Mouse (Mus musculus) T-helper 2 cell (primary cell): ENCODE data around the gene Psmd13.

Source experiments
- in situ Hi-C: fragments of 300-600 bp; cut with MboI, MseI; formaldehyde crosslinking; loops from one replicate; pipeline ENCODE4 v1.15.1; 2025; ENCODE audit warnings: high pct_unique_total_duplicates

Gene Psmd13

DNA sequence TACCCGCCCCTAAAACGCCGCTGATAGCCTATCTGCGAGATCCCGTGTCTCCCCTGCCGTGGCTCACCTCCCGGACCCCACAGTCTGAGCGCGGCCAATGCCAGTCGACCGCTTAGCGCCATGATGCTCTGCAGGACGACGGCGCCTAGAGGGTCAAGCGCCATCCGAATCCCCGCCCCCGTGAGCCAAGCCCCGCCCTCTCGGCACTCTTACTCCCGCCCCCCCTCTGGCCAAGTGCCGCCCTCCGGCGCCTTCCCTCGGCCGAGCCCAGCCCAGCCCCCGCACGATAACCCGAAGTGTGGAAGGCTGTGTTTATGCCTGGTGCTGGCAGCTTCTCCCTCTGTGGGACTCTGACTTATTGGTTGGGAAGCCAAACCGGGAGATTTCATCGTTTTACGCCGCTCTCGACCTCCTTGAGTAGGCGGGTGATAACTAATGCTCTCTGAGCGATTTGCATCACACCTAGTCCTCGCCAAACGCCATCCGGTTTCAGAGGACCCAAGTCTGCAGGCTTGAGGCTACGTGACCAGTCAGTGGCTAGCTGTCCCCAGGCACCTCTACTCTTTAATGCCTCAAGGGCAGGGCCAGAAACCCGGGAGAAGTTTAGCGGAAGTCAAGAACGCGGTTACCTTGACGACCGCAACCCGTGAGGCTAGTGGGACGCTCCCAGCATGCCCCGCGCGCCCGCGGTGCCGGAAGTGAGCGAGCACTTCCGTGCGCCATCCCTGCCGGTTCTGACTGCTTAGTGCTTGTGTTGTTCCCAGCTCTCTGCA is at the start of gene Psmd13, which contains the start of gene Sirt3:
Gene Psmd13, plus strand, starts transcription at position 273 of the 773 bp plus-strand sequence.
Gene Sirt3, minus strand, starts transcription at position 614 of the 773 bp plus-strand sequence.
- in situ Hi-C loops = no loop called here

DNA sequence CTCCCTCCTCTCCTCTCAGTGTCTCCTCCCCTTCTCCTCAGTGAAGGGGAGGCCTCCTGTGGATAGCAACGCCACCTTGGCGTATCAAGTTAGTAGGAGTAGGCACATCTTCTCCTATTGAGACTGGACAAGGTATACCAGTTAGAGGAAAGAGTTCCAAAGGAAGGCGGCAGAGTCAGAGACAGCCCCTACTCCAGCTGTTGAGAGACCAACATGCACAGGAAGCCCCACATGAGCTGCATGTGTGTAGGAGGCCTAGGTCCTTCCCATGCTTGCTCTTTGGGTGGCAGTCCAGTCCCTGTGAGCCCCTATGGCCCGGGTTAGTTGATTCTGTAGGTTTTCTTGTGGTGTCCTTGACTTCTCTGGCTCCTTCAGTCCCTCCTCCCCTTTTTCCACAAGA is 48.4 kb upstream of the Psmd13 start:
- in situ Hi-C loops = no loop called here

GRCm38 (mm10) chr7:140834968-140835757 is 46.6 kb upstream of the Psmd13 start, which contains the start of gene Urah:
Urah (plus strand) TSS chr7:140835018.
- in situ Hi-C loops = no loop called here

DNA sequence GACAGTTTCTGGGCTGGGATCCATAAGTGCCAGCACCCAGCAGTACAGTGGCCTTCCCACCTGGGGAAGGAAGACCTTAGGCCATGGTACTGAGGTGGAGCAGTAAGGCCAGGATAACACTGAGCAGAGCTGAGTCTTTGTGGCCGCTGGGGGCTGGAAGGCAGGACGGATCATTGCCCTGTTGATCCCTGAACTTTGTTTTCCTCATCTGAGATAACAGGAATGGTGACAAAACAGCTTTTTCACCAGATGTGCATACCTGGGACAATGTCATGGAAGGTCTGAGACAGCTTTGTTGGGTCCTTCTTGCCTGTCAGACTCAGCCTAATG is 46.0 kb upstream of the Psmd13 start:
- in situ Hi-C loops = no loop called here

- in situ Hi-C loops = no loop called here
Measured at GRCm38 (mm10) chr7:140836243-140837115, 45.3 kb upstream of the Psmd13 start.

DNA sequence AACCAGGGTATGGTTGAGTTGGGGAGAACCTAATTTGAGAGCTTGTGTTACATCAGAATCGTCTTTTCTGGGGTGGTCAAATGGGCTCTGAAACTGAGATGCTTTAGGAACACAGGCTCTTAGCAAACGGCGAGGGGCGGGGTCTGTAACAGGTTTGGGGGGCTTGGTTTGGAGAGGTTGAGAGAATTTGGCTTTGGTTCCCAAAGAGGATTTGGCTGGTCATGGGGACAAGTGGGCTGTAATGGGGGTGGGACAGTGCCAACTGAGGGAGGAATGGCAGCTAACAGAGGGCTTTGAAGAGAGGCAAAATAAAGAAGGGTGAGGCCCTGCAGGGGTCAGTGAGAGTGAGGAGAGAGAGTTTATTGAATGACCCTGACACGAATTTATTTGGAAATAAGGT is 42.2 kb upstream of the Psmd13 start:
- in situ Hi-C loops = no loop called here

- in situ Hi-C loops = loop anchor here (5.0 kb wide), 2 partner anchors 61 to 341 kb away; partner anchors contain the start of gene Cox8b
Measured at GRCm38 (mm10) chr7:140840750-140841735, 40.7 kb upstream of the Psmd13 start.

- in situ Hi-C loops = loop anchor here (5.0 kb wide), 2 partner anchors 58 to 338 kb away; partner anchors contain the start of gene Cox8b
Measured at GRCm38 (mm10) chr7:140843806-140844205, 38.0 kb upstream of the Psmd13 start.

GRCm38 (mm10) chr7:140844905-140845665 is 36.7 kb upstream of the Psmd13 start, which contains the start of gene Scgb1c1:
Scgb1c1 (plus strand) TSS chr7:140845547.
- in situ Hi-C loops = loop anchor here (5.0 kb wide), 3 partner anchors 57 to 337 kb away; partner anchors contain the start of gene Cox8b

DNA sequence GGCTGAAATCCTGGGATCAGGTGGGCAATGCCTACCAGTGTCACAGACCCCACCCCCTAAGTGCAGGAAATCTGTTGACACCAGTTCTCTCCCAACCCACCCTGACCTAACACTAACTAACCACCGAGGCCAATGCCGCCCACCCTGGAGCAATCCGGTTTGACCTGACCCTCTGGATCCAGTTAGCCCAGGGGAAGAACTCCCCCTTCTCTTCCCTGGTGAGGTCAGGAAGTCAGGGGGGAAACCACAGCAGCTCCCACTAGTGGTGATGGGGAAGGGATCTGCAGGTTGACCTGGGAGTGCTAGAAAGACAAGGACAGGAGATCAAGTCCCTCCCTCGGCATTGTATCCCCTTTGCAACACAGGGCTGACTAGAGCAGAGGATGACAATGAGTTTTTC is 36.1 kb upstream of the Psmd13 start:
- in situ Hi-C loops = loop anchor here (5.0 kb wide), 1 partner anchor 207 kb away; no protein-coding TSS in a partner anchor

GRCm38 (mm10) chr7:140846676-140847075 is 35.1 kb upstream of the Psmd13 start:
- in situ Hi-C loops = loop anchor here (5.0 kb wide), 1 partner anchor 206 kb away; no protein-coding TSS in a partner anchor

DNA sequence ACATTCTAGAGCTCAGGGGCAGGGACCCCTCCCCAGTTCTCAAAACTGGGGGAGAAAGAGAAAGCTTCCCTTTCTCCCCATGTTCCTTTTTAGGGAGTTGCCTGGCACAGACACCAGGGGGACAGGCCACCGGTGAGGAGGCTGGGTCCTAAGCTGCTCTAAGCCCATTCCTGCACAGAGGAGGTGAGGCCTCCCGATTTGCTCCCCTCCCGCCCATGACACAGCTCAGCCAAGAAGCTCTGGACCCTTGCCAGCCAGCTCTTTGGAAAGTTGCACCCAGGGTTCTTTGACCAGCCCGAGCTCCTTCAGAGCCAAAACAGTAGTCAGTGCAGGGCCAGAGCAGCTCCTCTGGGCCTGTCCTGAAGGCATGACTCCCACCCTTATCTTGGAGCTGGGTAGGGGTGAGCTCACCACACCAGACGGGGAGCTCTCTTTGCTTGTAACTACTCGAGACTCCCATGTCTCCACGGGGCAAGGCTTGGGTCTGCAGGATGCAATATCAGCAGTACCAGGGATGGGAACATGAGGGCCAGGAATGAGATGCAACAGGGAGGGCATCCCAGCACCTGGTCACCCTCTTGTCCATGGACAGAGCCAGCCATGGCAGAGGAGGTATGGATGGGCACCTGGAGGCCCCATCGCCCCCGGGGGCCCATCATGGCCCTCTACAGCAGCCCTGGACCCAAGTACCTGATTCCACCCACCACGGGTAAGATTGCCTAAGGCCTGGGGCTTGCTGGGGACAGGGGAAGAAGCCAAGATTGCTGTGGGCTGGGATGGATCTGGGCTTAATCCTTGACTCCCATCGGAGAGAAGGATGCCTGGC is 33.8 kb upstream of the Psmd13 start, which contains the start of gene Odf3:
Gene Odf3, plus strand, starts transcription at position 51 of the 826 bp plus-strand sequence.
- in situ Hi-C loops = loop anchor here (5.0 kb wide), 1 partner anchor 204 kb away; no protein-coding TSS in a partner anchor

DNA sequence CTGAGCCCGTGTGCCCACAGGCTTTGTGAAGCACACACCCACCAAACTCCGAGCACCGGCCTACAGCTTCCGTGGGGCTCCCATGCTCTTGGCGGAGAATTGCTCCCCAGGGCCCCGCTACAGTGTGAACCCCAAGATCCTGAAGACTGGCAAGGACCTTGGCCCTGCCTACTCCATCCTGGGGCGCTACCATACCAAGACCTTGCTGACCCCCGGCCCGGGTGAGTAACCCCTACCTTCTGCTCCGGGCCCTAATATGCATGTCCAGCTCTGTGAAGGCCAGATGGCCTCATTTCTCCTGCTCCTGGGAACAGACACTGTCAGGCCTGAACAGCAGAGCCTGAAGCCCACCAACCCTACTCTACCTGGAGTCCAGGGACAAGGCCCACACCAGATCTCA is 33.2 kb upstream of the Psmd13 start:
- in situ Hi-C loops = loop anchor here (5.0 kb wide), 1 partner anchor 204 kb away; no protein-coding TSS in a partner anchor

DNA sequence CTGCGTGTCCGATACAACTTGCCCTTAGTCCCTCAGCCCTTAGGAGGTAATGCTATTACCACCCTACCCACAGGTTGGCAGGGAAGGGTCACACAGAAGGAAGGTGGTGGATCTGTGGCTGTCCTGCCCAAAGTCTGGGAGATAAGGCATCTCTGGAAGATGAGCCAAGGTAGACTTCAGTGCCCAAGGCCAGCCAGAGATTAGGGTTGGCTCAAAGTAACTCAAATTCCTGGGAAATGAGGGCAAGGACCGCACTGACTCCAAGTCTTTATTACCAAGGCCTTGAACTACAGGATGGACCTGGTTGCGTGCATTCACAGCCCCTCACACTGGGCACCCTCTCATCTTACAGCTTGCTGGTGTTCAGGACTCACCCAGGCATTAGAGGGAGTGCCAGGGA is 29.9 kb upstream of the Psmd13 start:
- in situ Hi-C loops = no loop called here

- in situ Hi-C loops = no loop called here
Measured at GRCm38 (mm10) chr7:140853386-140853785, 28.4 kb upstream of the Psmd13 start.

GRCm38 (mm10) chr7:140854483-140854882 is 27.3 kb upstream of the Psmd13 start:
- in situ Hi-C loops = no loop called here

- in situ Hi-C loops = no loop called here
Measured at GRCm38 (mm10) chr7:140855181-140855580, 26.6 kb upstream of the Psmd13 start.
